Mouse (Mus musculus) embryo, embryonic 11 days (tissue): Measurements from ENCODE around the gene Txn2.
A peak's percentile ranks its signal among the peaks of the same experiment; 100 is the strongest.

Source experiments
- DNase-seq: peaks from one replicate; pipeline ENCODE4 v3.0.0-alpha.2; 2015

Txn2 gene

DNA sequence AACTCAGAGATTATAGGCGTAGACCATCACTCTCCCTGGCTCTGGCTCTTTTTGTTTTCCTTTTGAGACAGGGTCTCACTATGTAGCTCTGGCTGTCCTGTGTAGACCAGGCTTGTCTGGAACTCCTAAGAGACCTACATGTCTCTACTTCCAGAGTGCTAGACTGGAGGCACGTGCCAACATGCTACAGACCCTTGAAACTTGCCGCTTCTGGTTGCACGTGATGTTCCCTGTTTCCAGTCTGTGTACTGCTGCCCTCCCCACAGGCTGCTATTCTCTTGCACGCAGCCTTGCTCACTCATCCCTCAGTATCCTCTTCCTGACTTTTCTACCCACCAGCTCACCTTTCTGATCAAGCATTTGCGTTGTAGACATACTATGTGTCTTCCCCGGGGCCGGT lies 22.7 kb downstream of the Txn2 start:
- DNase-seq, result no peak

DNA sequence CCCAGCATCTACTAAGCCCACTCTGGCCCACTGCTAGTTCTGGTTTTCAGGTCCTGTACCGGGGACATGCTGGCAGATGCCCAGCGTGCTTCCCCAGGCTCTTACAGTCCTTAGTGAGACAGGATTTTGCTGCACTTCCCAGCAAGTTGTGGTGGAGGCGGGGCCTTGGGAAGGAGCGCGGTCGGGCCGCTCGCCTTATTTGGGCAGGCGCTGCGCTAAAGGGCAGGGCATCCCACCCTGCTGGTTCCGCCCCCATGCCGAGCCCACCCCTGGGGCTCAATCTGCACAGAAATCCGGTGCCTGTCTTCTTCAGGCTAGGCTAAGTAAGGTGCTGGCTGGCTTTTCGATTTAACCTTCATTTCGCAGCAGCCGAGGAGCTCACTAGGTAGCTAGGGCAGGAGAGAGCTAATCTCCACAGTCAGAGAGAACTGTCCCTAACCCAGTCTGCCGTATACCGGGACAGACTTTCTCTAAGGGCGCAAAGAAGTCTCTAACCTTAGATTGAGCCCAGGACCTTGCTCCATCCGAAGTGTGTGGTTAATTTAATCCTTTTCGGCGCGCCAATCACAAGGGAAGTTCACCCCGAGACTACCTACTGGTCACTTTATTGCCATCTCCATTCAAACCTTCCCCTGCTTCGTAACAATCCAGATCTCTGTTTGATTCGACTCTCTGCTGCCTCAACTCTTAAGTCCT lies 23.4 kb downstream of the Txn2 start:
- peak; percentile 92 for DNase-seq

DNA sequence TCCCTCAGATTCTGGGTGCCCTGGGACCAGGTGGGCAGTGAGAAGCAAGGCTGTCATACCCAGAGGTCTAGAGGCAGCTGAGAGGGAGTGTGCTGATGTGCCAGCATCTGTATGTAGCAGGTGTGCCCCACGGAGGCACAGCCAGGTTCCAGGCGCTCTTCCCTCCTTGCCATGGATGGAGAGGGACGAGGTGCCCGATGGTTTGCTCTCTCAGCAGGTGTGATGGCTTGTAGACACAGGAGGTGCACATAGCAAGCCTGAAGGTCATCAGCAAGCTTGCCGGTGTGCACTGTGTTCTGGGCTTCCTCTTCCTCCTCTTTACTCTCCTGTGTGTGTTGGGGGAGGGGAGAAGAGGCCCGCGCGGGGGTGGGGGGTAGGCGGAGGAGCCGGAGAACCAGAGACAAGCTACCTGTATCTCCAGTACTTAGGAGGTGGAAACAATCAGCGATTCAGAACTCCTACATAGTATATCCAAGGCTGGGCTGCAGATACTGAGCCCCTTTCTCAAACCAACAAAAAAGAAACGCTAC lies 24.4 kb downstream of the Txn2 start:
- no peak for DNase-seq

DNA sequence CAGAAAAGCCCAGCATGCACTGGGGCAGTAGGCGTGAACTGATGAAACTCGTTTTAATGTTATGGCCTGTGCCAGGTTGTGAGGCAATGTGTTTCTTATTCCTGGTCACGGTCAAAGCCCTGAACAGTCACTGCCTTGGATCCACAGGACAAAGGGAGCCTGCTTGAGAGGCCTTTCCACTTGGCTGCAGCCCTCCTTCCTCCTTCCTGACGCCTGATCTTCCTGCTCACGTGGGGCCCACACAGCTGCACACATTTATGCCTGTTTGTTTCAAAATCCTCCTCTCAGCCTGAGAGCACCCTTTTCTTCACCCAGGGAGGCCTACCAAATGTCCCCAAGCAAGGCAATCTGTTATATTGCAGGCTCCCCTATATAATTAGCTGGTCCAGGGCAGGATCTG lies 25.6 kb downstream of the Txn2 start:
- DNase-seq, result no peak

DNA sequence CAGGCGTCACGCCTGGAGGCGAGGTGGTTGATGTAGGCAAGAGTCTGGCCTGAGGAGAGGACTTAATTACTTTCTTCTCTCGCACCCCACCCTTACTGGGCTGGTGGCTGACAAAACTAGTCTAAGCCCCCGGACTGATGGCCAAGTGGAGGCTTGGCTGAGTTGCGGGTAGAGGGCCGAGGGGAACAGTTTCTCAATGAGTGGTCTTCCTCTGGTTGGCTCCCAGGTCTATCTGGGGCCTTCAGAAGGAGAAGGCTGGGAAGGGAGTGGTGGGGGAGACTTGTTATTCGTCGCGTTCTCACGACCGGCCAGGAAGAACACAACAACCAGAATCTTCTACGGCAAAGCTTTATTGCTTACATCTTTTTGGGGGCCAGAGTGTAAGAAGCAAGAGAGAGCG lies 33.9 kb downstream of the Txn2 start:
- DNase-seq, result no peak

DNA sequence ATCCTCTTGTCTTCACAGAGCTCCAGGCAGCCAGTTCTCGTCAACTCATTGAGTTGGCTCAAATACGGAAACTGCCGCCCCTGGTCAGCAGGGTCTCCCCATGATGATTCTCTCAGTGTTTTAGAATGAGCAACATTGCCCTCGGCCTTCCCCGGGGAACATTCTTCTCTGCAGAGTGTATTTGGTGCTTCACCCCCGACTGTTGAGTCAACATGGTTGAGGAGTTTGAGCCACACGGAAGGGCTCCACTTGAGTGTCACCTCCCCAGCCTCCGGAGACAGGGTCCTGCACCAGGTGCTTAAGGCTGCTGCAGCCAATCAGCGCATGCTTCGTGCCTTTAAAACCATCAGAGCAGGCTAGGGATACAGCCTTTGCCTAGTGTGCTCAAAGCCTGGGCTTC lies 35.5 kb downstream of the Txn2 start:
- no peak for DNase-seq

DNA sequence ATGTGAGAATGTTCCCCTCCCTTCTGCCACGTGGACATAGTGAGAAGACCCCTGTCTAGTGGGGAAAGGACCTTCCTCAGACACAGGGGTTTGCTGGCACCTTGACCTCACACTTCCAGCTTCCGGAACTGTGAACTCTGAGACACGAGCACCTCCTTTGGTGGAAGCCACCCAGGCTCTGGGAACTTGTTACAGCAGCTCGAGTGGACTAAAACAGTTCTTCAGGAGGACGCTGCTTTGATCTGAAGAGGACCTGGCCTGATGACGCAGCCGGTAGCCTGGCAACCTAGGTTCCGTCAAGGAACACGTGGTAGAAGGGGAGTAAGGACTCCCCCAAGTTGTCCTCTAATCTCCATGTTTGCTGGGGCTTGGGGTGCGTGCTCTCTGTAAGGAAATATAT lies 36.4 kb downstream of the Txn2 start:
- no peak for DNase-seq

DNA sequence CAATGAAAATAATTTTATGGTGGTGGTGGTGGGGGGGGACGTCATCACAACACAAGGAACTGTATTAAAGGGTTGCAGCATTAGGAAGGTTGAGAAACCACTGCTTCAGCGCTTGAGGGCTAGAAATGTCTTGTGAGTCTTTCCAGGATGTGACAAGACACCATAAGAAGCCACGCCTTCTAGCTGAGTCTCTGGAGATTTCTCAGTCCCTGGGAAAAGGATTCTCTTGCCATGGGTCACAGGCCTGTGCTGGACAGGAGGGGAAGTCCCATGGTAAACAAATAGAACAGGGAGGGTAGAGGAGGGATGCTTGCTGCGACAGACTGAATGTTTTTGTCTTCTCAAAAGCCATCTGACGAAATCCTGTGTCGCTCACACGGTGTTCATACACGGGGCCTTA lies 37.0 kb downstream of the Txn2 start:
- DNase-seq, result no peak

DNA sequence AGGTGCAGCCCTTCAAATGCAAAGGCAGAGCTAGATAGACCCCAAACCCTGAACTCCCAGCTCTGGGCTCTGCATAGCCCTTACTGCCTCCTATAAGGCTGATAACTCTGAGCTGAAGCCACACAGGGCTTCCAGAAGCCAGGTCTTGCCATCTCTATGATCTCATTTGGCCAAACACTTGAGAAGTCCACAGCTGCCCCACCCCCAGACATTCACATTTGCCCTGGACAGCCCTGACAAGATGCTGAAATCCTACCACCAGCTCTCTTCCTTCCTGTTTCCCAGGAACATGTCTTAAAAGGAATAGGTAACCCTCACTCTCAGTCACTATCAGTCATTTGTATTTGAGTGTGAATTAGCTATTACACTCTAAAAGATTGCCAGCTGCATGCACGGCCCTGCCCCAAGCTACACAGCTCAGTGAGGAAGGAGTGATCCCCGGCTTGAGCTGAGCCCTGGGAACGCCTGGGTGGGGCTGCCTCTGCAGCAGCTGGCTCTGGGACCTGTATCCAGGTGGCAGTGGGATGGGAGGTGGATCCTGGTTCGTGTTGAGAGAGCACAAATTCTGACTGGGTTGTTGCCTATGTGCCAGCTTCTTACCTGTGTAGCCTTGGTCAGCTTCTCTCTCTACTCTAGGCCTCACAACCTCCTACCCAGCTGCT lies 38.9 kb downstream of the Txn2 start:
- DNase-seq, result no peak

DNA sequence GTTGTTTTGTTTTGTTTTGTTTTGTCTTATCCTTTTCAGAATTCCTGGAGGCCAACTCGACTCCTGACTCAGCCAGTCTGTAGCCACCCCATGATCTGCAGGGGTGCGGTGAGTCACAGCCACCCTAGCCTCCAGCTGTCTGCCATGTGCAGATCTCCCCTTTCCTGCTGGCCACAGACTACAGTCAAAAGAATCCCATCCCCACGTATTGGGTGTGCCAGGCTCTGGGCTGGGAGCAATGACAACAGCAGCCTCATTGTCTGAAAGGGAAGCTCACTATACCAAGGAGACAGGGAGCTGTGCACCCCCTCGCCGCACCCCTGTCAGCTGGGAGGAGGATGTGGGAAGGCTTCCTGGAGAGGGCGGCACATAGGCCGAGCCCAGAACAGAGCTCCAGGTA lies 40.5 kb downstream of the Txn2 start:
- DNase-seq, result no peak

DNA sequence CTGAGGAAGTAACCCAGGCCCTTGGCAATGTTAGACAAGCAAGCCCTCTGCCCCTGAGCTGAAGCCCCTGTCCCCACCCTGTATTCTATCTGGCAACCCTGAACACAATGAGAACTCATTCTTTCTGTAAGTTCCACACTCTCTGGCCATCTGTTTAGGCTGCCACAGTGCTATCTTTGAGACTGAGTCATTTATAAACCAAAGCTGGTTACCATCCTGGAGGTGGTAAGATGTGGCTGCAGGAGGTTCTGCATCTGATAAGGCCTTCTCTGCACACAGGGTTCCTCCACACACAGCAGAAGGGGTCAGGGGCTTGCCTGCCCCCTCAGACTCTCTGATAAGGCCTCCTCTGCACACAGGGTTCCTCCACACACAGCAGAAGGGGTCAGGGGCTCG lies 41.7 kb downstream of the Txn2 start:
- no peak for DNase-seq

DNA sequence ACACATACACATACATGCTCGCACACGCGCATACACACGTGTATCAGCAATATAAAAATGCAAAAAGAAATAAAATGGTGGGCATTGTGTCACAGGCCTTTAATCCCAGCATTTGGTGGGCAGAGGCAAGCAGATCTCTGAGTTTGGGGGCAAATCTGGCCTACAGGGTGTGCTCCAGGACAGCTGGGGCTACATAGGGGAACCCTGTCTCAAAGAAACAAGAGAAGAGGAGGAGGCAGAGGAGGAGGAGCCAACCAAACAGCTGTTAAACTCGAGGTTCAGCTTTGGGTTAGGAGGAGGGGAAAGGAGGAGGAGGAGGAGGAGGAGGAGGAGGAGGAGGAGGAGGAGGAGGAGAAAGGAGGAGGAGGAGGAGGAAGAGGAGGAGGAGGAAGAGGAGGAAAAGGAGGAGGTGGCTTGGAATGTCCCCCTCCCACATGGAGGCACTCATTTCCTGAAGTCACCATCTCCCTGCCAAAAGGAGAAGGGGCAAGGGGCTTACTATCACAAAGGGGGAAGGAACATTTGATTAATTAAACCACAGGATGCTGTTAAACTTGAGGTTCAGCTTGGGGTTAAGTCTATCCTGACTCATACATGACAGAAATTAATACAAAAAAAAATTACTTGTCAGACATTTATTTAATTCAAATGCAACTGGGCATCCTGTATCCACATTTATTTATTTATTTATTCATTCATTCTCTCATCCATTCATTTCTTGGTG lies 42.3 kb downstream of the Txn2 start:
- DNase-seq, result no peak

DNA sequence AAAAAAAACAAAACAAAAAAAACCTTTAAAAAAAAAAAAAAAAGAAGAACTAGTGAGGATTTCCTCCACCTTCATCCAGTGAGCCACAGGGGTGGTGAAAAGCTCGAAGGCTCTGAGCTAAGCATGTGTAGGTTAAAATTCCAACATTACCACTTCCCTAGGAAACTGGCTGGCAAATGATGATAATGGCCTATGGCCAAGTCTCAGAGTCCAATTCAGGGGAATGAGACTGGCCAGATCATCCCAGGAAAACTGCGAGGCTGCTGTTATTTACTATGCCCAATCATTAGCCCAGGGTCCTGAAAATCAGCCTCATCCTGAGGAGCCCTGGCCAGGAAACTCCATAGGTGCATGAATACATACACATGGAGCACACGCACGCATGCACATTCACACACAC lies 42.9 kb downstream of the Txn2 start:
- no peak for DNase-seq

DNA sequence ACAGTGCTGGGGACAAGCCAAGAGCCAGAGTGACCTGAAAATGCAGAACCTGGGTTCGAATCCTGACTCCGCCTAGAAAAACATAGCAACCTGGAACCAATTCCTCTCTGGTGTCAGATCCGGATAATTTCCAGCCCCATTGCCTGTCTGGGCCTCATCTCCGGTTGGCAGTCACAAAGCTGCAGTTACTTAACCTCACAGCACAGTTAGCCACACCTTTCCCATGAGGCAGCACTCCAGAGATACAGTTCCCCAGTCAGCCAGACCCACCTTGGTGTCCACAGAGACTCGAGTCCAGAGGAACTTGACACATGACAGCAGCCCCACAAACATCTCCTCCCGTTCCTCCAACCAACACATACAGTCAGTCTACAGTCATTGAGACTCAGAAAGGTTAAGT lies 43.6 kb downstream of the Txn2 start:
- DNase-seq, result no peak

DNA sequence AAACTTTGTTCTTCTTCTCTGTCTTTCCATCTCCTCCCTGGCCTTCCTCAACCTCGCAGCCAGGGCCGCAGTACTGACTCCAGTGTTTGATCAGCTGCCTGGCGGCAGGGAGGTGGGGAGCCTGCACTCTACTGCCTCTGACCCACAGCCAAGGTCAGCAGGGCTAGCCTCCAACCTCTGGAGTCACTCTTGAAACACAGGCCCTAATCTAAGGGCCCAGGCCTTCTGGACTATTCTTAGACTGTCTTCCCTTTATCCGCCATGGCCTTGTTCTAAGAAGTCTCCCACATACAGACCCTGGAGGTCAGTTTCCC lies 45.2 kb downstream of the Txn2 start:
- no peak for DNase-seq

DNA sequence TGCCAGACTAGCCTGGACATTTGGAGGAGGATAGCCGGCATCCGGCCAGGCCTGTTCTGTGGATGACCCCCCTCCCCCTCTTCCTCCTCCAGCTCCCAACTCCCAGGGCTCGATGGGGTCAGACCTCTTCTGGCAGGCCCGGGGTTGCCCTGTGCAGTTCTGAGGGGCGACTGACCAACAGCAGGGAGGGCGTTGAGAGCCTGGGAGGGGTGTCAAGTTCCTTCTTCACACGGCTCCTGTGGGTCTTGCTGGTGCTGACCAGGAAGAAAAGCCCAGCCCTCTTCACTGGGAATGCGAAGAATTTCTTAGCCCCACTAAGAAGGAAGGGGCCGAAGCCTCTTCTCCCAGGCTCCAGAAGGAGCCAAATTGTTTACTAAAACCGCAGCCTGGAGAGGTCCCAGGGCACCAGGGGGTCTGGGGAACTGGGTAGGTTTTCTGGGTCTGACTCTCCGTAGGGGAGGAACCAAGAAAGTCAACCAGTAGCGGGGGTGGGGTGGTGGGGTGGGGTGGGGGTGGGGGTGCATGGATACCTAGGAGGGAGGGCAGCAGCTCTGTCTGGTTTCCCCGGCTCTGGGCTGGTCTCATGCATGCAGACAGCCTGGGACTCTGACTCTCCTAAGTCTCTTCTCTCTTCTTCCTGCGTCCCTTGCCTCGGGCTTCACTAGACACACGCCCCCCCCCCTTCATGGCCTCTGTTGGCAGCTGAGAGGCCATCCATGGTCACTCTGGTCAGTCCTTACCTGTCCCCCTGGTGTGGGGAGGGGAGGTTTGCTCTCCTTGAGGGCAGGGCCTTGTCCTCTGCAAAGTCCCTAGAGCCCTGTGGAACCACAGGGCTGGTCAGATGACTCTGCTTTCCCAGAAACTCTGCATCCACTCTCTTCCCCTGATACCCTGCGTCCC lies 45.8 kb downstream of the Txn2 start:
- DNase-seq, result peak; percentile 83

DNA sequence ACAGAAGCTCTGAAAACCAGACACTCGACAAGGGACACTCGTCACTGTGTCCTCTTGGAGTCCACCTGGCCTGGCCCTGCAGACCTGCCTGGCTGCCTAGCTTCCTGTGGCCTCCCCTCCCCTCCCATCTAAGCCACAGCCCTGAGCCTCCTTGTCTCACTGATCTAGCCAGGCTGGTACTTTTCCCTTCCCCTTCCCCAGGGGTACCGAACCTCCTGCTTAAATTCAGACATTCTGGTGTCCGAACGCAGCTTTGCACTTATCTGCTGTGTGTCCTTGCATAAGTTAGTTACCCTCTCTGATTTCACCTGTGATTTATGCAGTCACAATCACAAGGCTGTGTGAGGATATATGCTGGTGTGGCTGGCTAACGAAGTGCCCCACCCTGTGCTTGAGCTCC lies 46.5 kb downstream of the Txn2 start:
- no peak for DNase-seq

DNA sequence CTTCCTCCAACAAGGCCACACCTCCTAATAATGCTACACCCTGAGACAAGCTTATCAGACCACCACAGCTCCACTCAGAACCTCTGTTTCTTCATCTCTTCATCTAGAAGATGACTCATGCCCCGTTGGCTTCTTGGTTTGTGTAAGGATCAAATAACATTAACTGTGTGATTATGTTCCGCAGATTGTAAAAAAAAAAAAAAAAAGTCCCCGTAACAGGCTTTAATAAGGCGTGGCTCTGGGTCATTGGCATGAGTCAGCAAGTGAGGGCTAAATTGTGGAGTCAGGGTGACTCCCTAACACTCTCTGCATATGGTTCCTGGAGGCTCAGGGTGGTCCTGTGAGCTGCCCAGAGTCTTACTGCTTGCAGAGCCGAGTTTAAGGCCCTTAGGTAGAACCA lies 47.1 kb downstream of the Txn2 start:
- no peak for DNase-seq

DNA sequence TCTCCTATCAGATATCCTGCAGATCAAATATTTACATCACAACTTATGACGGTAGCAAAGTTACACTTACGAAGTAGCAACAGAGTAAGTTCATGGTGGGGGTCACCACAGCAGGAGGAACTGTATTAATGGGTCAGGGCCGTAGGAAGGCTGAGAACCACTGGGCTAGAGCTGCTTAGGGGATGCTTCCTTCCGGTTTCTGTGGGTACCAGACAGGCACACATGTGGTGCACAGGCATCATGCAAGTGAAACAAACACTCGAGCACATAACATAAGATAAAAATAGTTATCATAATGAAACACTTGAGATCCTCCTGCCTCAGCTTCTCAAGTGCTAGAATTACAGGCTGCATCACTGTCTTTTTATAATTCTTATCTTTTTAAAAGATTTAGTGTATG lies 48.1 kb downstream of the Txn2 start:
- no peak for DNase-seq

DNA sequence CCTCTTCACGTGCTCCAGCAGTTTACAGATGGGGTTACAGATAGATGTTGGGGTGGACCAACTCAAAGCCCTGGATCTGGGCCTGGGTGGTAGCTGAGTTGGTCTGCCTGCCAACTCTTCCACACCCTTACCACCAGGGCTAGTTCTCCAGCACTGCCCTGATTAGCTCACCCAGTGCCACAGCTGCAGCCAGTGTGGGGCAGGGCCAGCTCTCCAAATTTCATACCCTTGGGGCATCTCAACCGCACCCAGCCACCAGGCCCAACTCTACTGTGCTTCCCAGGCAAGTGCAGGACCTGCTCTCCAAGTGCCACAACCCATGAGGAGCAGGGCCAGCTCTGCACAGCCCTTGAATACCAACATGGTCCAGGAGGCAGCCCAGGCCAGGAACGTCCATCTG lies 49.0 kb downstream of the Txn2 start:
- DNase-seq, result no peak

DNA sequence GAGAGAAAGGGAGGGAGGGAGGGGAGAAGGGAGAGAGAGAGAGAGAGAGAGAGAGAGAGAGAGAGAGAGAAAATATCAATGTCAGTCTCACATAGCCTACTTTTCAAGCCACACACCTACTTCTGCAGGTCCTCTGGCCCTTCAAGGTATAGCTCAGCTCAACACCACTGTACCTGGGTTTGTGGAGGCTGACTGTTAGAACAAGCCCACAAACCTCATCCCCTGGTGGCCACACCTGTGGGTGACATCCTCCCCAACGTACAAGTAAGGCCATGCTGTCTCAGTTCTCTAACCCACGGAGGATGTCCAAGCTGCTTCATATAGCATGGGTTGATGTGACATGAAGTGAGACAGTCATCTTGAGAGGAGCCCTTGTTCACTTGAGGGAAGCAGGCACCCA lies 51.6 kb downstream of the Txn2 start:
- no peak for DNase-seq

DNA sequence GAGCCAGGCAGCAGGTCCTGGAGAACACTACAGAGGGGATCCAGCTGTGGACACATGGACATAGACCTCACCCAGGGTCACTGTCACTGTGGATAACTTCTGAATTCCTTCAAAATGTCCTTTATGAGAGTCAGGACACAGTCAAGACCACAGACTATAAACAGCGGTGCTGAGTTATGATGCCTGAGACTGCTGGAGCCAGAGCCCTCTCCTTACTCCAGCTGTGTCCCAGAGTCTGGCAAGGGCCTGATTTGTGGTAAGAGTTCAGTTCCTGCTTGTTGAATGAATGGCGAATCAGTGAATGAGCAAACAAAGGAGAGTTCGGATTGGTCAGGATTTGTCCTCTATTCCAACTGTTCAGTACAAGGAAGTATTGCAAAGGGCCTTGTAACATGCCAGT lies 52.1 kb downstream of the Txn2 start:
- DNase-seq, result no peak

DNA sequence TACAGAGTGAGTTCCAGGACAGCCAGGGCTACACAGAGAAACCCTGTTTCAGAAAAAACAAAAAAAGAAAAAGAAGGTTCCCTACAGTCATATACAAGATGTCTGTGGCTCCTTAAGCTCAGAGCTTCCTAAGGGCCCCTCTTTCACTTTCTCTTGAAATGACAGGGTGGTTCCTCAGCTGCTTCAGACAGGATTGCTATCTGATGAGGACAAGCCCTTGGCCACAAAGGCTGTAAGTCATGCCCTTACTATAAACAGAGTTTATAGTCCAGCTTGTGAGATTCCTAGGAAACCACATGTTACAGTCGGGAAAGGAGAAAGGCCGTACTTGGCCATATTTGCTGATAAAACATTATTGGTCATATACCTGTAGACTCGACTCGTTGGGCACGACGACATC lies 52.9 kb downstream of the Txn2 start:
- DNase-seq, result no peak
